Mouse (Mus musculus): ENCODE measurements around the gene Slc5a5. TPM values are rescaled to one million over a fixed set of nuclear protein-coding genes. Genes with fewer than 3 reads are reported as not detected.

Slc5a5 gene
- total and polyA plus RNA-seq, 3 experiments: 0.04 to 0.26 (median 0.16) TPM

DNA sequence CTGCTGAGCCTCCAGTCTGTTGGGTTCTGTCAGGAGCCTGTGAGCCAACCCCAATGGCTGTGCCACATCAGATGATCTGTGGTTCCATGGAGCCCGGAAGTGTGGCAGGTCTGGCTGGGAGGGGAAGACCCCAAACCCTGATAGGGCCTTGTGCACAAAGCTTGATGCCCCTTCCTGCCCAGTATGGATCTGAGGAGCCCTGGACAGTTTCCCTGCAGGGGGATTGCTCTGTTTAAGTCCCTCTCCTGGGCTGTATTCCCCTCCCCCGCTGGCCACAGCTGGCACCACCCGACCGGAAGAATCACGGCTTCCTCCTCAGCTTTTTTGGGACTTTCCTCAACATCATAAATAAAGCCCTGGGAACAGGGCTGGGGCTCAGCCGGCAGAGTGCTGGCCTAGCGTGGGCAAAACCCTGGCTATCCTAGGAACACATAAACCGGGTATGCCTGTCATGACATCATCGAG lies 59.5 kb downstream of the Slc5a5 start:
- Histone ChIP-seq H3K36me3 (replicated peaks in 1 of 2; ENCODE audit: control insufficient read depth in 1 of 2, insufficient read depth in 1 of 2, low read length in 1 of 2) (peaks cover 12 to 27% of the 10 kb centered on the region in 2 experiments), H3K4me3 (replicated peaks in 1 of 3; ENCODE audit: low read depth in 2 of 3, low read length in 2 of 3, poor library complexity in 1 of 3) (peak overlapping the region in 1 of 3 experiments; percentile 17), H3K27me3 (replicated peaks) (no peaks in the 10 kb centered on the region), H3K9ac (ENCODE audit: insufficient read depth, low read depth) (no peak overlapping the region), H3K4me1 (ENCODE audit: control insufficient read depth in 1 of 2, insufficient read depth in 2 of 2) (peaks cover 13 to 21% of the 10 kb centered on the region in 2 experiments), H3K4me2 (ENCODE audit: insufficient read depth, low read depth, poor library complexity, severe bottlenecking) (no peak overlapping the region), H3K79me2 (replicated peaks; ENCODE audit: control insufficient read depth, extremely low read depth, insufficient read depth, poor library complexity, severe bottlenecking) (no peaks in the 10 kb centered on the region), H3K27ac (ENCODE audit: insufficient read depth, low read depth) (no peak overlapping the region), H3K9me3 (replicated peaks; ENCODE audit: low read length) (no peaks in the 10 kb centered on the region)
- dilution Hi-C loops (cut with MboI; ENCODE audit: extremely low pct_ligation_motif_present, extremely low pct_unique_long_range_greater_than_20kb, low sequenced_read_pairs): no loop called here
- in situ Hi-C loops (cut with MboI; ENCODE audit: low pct_ligation_motif_present, low pct_unique_long_range_greater_than_20kb, low sequenced_read_pairs): no loop called here
- DNase-seq (ENCODE audit: extremely low read depth): peak; percentile 55
- no peak for TF ChIP-seq PAX5 (IDR thresholded peaks at IDR 0.05; ENCODE audit: low read length)
- peak; percentile 59; the same call in 1 of the 2 replicates for TF ChIP-seq CHD2 (IDR thresholded peaks at IDR 0.05; ENCODE audit: low read length)
- no peak for TF ChIP-seq GABPA (IDR thresholded peaks at IDR 0.05; ENCODE audit: insufficient replicate concordance, low read depth, low read length)
- TF ChIP-seq TBP (conservative IDR thresholded peaks at IDR 0.05; ENCODE audit: low read depth, low read length): no peak
- no peak for TF ChIP-seq E2F4 (IDR thresholded peaks at IDR 0.05; ENCODE audit: insufficient replicate concordance, low read depth, low read length)
- no peak for TF ChIP-seq RCOR1 (conservative IDR thresholded peaks at IDR 0.05; ENCODE audit: low read depth, low read length)
- TF ChIP-seq MAZ (IDR thresholded peaks at IDR 0.05; ENCODE audit: low read depth, low read length): no peak
- TF ChIP-seq ZC3H11A (IDR thresholded peaks at IDR 0.05; ENCODE audit: low read depth, low read length): no peak
- TF ChIP-seq MAFK (IDR thresholded peaks at IDR 0.05; ENCODE audit: insufficient replicate concordance, low read length): no peak
- TF ChIP-seq ZKSCAN1 (IDR thresholded peaks at IDR 0.05; ENCODE audit: borderline replicate concordance, low read depth, low read length): no peak
- TF ChIP-seq MYC (IDR thresholded peaks at IDR 0.05; ENCODE audit: low read depth, low read length): no peak
- TF ChIP-seq SIN3A (IDR thresholded peaks at IDR 0.05; ENCODE audit: low read length): 0 out of 2 replicates have a peak, but pooled peaks have one; percentile 35
- TF ChIP-seq MXI1 (IDR thresholded peaks at IDR 0.05; ENCODE audit: low read depth, low read length): no peak
- peak; percentile 61; the same call in 1 of the 2 replicates for TF ChIP-seq ELF1 (IDR thresholded peaks at IDR 0.05; ENCODE audit: low read depth, low read length)
- no peak for TF ChIP-seq RAD21 (IDR thresholded peaks at IDR 0.05; ENCODE audit: low read depth, low read length)
- TF ChIP-seq ETS1 (conservative IDR thresholded peaks at IDR 0.05; ENCODE audit: low read depth, low read length): peak; percentile 33; the same call in 1 of the 2 replicates
- no peak for TF ChIP-seq ZNF384 (IDR thresholded peaks at IDR 0.05; ENCODE audit: low read depth, low read length)

Other genes with a start within 250 kb of the Slc5a5 start
- gene Pgpep1, start 232.4 kb downstream of the Slc5a5 start, total RNA-seq (2012; rRNA removed): 15.2 and 22.9 TPM in 2 replicates
- gene Pgpep1, start 232.4 kb downstream of the Slc5a5 start, total RNA-seq (2014; rRNA removed): 10.3 and 12.3 TPM in 2 replicates
- gene Pgpep1, start 232.4 kb downstream of the Slc5a5 start, polyA plus RNA-seq (2012; ENCODE audit: insufficient read length, low read depth): 30.0 and 35.1 TPM in 2 replicates
- gene Lsm4, start 219.5 kb downstream of the Slc5a5 start, total RNA-seq (2012; rRNA removed): 135 and 168 TPM in 2 replicates
- gene Lsm4, start 219.5 kb downstream of the Slc5a5 start, total RNA-seq (2014; rRNA removed): 134 and 143 TPM in 2 replicates
- gene Lsm4, start 219.5 kb downstream of the Slc5a5 start, polyA plus RNA-seq (2012; ENCODE audit: insufficient read length, low read depth): 240 and 256 TPM in 2 replicates
- 279 and 287 TPM in 2 replicates for gene Jund, start 193.8 kb downstream of the Slc5a5 start, total RNA-seq (2012; rRNA removed)
- 147 and 191 TPM in 2 replicates for gene Jund, start 193.8 kb downstream of the Slc5a5 start, total RNA-seq (2014; rRNA removed)
- 255 and 283 TPM in 2 replicates for gene Jund, start 193.8 kb downstream of the Slc5a5 start, polyA plus RNA-seq (2012; ENCODE audit: insufficient read length, low read depth)
- gene Iqcn, start 189.3 kb downstream of the Slc5a5 start, total RNA-seq (2012; rRNA removed): not detected in 2 replicates
- gene Iqcn, start 189.3 kb downstream of the Slc5a5 start, total RNA-seq (2014; rRNA removed): not detected in 2 replicates
- gene Iqcn, start 189.3 kb downstream of the Slc5a5 start, polyA plus RNA-seq (2012; ENCODE audit: insufficient read length, low read depth): 0.07 TPM in 1 of 2 replicates, not detected in the other
- gene Gm3336, start 174.2 kb downstream of the Slc5a5 start, total RNA-seq (2012; rRNA removed): 0.25 and 0.34 TPM in 2 replicates
- 0.31 TPM in 1 of 2 replicates, not detected in the other for gene Gm3336, start 174.2 kb downstream of the Slc5a5 start, total RNA-seq (2014; rRNA removed)
- gene Gm3336, start 174.2 kb downstream of the Slc5a5 start, polyA plus RNA-seq (2012; ENCODE audit: insufficient read length, low read depth): 0.49 and 0.89 TPM in 2 replicates
- gene Pde4c, start 169.0 kb downstream of the Slc5a5 start, total RNA-seq (2012; rRNA removed): 3.8 and 4.7 TPM in 2 replicates
- gene Pde4c, start 169.0 kb downstream of the Slc5a5 start, total RNA-seq (2014; rRNA removed): 2.3 and 3.1 TPM in 2 replicates
- 6.5 TPM in 2 replicates for gene Pde4c, start 169.0 kb downstream of the Slc5a5 start, polyA plus RNA-seq (2012; ENCODE audit: insufficient read length, low read depth)
- gene Rab3a, start 138.1 kb downstream of the Slc5a5 start, total RNA-seq (2012; rRNA removed): 1.8 and 1.9 TPM in 2 replicates
- 0.32 and 0.87 TPM in 2 replicates for gene Rab3a, start 138.1 kb downstream of the Slc5a5 start, total RNA-seq (2014; rRNA removed)
- 0.65 and 0.99 TPM in 2 replicates for gene Rab3a, start 138.1 kb downstream of the Slc5a5 start, polyA plus RNA-seq (2012; ENCODE audit: insufficient read length, low read depth)
- gene Mpv17l2, start 131.8 kb downstream of the Slc5a5 start, total RNA-seq (2012; rRNA removed): 25.3 and 28.5 TPM in 2 replicates
- 22.8 and 27.1 TPM in 2 replicates for gene Mpv17l2, start 131.8 kb downstream of the Slc5a5 start, total RNA-seq (2014; rRNA removed)
- 31.9 and 36.1 TPM in 2 replicates for gene Mpv17l2, start 131.8 kb downstream of the Slc5a5 start, polyA plus RNA-seq (2012; ENCODE audit: insufficient read length, low read depth)
- gene Pik3r2, start 116.0 kb downstream of the Slc5a5 start, total RNA-seq (2012; rRNA removed): 37.4 and 45.9 TPM in 2 replicates
- gene Pik3r2, start 116.0 kb downstream of the Slc5a5 start, total RNA-seq (2014; rRNA removed): 12.4 and 13.8 TPM in 2 replicates
- gene Pik3r2, start 116.0 kb downstream of the Slc5a5 start, polyA plus RNA-seq (2012; ENCODE audit: insufficient read length, low read depth): 16.3 and 25.8 TPM in 2 replicates
- gene Mast3, start 87.7 kb downstream of the Slc5a5 start, total RNA-seq (2012; rRNA removed): 11.3 and 11.6 TPM in 2 replicates
- gene Mast3, start 87.7 kb downstream of the Slc5a5 start, total RNA-seq (2014; rRNA removed): 3.3 and 7.0 TPM in 2 replicates
- gene Mast3, start 87.7 kb downstream of the Slc5a5 start, polyA plus RNA-seq (2012; ENCODE audit: insufficient read length, low read depth): 22.2 and 23.4 TPM in 2 replicates
- gene Il12rb1, start 84.3 kb downstream of the Slc5a5 start, total RNA-seq (2012; rRNA removed): 17.3 and 23.2 TPM in 2 replicates
- 4.5 and 5.6 TPM in 2 replicates for gene Il12rb1, start 84.3 kb downstream of the Slc5a5 start, total RNA-seq (2014; rRNA removed)
- gene Il12rb1, start 84.3 kb downstream of the Slc5a5 start, polyA plus RNA-seq (2012; ENCODE audit: insufficient read length, low read depth): 11.4 and 12.5 TPM in 2 replicates
- 7.2 and 8.0 TPM in 2 replicates for gene Arrdc2, start 53.0 kb downstream of the Slc5a5 start, total RNA-seq (2012; rRNA removed)
- gene Arrdc2, start 53.0 kb downstream of the Slc5a5 start, total RNA-seq (2014; rRNA removed): 5.6 and 8.8 TPM in 2 replicates
- 4.3 and 6.1 TPM in 2 replicates for gene Arrdc2, start 53.0 kb downstream of the Slc5a5 start, polyA plus RNA-seq (2012; ENCODE audit: insufficient read length, low read depth)
- gene Kcnn1, start 29.5 kb downstream of the Slc5a5 start, total RNA-seq (2012; rRNA removed): 0.13 and 0.21 TPM in 2 replicates
- not detected in 2 replicates for gene Kcnn1, start 29.5 kb downstream of the Slc5a5 start, total RNA-seq (2014; rRNA removed)
- gene Kcnn1, start 29.5 kb downstream of the Slc5a5 start, polyA plus RNA-seq (2012; ENCODE audit: insufficient read length, low read depth): not detected in 2 replicates
- 58.7 and 62.9 TPM in 2 replicates for gene Ccdc124, start 18.8 kb downstream of the Slc5a5 start, total RNA-seq (2012; rRNA removed)
- 29.2 and 36.2 TPM in 2 replicates for gene Ccdc124, start 18.8 kb downstream of the Slc5a5 start, total RNA-seq (2014; rRNA removed)
- gene Ccdc124, start 18.8 kb downstream of the Slc5a5 start, polyA plus RNA-seq (2012; ENCODE audit: insufficient read length, low read depth): 82.0 and 113 TPM in 2 replicates
- gene Rpl18a, start 4.7 kb upstream of the Slc5a5 start, total RNA-seq (2012; rRNA removed): 4,693 and 5,917 TPM in 2 replicates
- 1,807 and 2,035 TPM in 2 replicates for gene Rpl18a, start 4.7 kb upstream of the Slc5a5 start, total RNA-seq (2014; rRNA removed)
- 3,837 and 4,364 TPM in 2 replicates for gene Rpl18a, start 4.7 kb upstream of the Slc5a5 start, polyA plus RNA-seq (2012; ENCODE audit: insufficient read length, low read depth)
- gene Map1s, start 13.2 kb upstream of the Slc5a5 start, total RNA-seq (2012; rRNA removed): 51.4 and 53.6 TPM in 2 replicates
- gene Map1s, start 13.2 kb upstream of the Slc5a5 start, total RNA-seq (2014; rRNA removed): 9.2 and 9.5 TPM in 2 replicates
- gene Map1s, start 13.2 kb upstream of the Slc5a5 start, polyA plus RNA-seq (2012; ENCODE audit: insufficient read length, low read depth): 30.9 and 31.1 TPM in 2 replicates